Mouse (Mus musculus): Measurements from ENCODE around the gene Ifnlr1.

DNA sequence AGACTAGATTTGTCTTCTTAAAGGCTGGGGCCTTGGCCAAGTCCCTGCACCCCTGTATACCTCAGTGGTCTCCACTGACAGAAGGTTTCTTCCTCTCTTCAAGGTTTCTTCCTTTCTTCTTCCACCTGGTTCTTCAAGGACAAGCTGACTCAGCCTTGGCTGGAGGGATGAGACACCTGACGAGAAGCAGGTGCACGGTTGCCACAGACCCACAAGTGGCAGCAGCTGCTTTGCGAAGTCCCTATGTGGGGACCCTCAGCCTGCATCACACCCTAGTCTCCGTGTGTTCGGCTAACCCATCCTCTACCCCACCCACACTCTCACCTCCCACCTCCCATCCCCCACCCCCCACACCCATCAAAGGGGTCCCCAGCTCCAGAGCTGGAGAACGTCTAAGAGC is 24.1 kb upstream of the Ifnlr1 start:
- TF ChIP-seq HCFC1 (IDR thresholded peaks at IDR 0.05; ENCODE audit: borderline replicate concordance, insufficient read depth, low read length) (no peak), ZNF384 (IDR thresholded peaks at IDR 0.05; ENCODE audit: low read depth, low read length) (no peak), CHD2 (IDR thresholded peaks at IDR 0.05; ENCODE audit: low read depth, low read length) (no peak), ZC3H11A (IDR thresholded peaks at IDR 0.05; ENCODE audit: borderline replicate concordance, low read depth, low read length) (no peak), MAFK (IDR thresholded peaks at IDR 0.05; ENCODE audit: insufficient read depth, low read depth, low read length) (no peak)
